Mouse (Mus musculus) embryonic facial prominence, embryonic 11.5 days (tissue): ENCODE measurements at regions not wholly inside any gene's neighbourhood (a gene's known extent, or its start where the extent isn't known, plus 50 kb on each side); places are given as distances from the start of the nearest gene placed in this dataset.

Experiments
- ATAC-seq: fragments of 200-750 bp; cut with Nextera tagmentation; replicated peaks from 2 replicates; pipeline ENCODE4 v1.8.0; 2017; ENCODE audit warnings: low read depth; ENCODE audit not compliant: insufficient number of reproducible peaks, low FRiP score, low TSS enrichment
- DNase-seq: peaks from one replicate; pipeline ENCODE4 v3.0.0-alpha.2; 2015; ENCODE audit warnings: low spot score
- H3K27ac ChIP-seq: fragments of 300-500 bp; sonication (generic); replicated peaks from 2 replicates; pipeline ENCODE4 v1.5.1; 2014; ENCODE audit warnings: mild to moderate bottlenecking, low read depth, low read length, control low read depth
- H3K27me3 ChIP-seq: fragments of 300-500 bp; sonication (generic); 2 replicates; pipeline ENCODE4 v1.6.1; 2014; ENCODE audit warnings: mild to moderate bottlenecking, low read length, moderate library complexity, mixed read lengths; ENCODE audit not compliant: control insufficient read depth, insufficient read depth
- H3K36me3 ChIP-seq: fragments of 300-500 bp; sonication (generic); replicated peaks from 2 replicates; pipeline ENCODE4 v1.6.1; 2014; ENCODE audit warnings: low read depth, mild to moderate bottlenecking, low read length, moderate library complexity, mixed read lengths; ENCODE audit not compliant: control insufficient read depth, insufficient read depth
- H3K4me1 ChIP-seq: fragments of 300-500 bp; sonication (generic); 2 replicates; pipeline ENCODE4 v1.6.1; 2014; ENCODE audit warnings: low read length, mixed read lengths; ENCODE audit not compliant: control insufficient read depth, insufficient read depth
- H3K4me2 ChIP-seq: fragments of 300-500 bp; sonication (generic); 2 replicates; pipeline ENCODE4 v1.6.1; 2014; ENCODE audit warnings: low read depth, mild to moderate bottlenecking, control low read depth, low read length, moderate library complexity
- H3K4me3 ChIP-seq: fragments of 300-500 bp; sonication (generic); 2 replicates; pipeline ENCODE4 v1.5.1; 2014; ENCODE audit warnings: low read depth, low read length, control low read depth
- H3K9ac ChIP-seq: fragments of 300-500 bp; sonication (generic); replicated peaks from 2 replicates; pipeline ENCODE4 v1.6.1; 2014; ENCODE audit warnings: mild to moderate bottlenecking, control low read depth, low read length
- H3K9me3 ChIP-seq: fragments of 300-500 bp; sonication (generic); replicated peaks from 2 replicates; pipeline ENCODE4 v1.6.1; 2016; ENCODE audit warnings: mild to moderate bottlenecking, low read length, inconsistent platforms, mixed read lengths; ENCODE audit not compliant: control insufficient read depth
- WGBS: fragments of 180-500 bp; shearing (Covaris S2); extraction: QIAGEN DNeasy Blood & Tissue Kit; methylation state at CpG from one replicate; pipeline ENCODE4 v1.1.7; 2014; 5-methylcytosine and 5-hydroxymethylcytosine counted together

- Histone ChIP-seq H3K9ac (no peak overlapping the region), H3K27me3 (no peaks in the 10 kb centered on the region), H3K27ac (no peak overlapping the region), H3K4me2 (no peak overlapping the region), H3K4me3 (no peak overlapping the region), H3K9me3 (no peaks in the 10 kb centered on the region), H3K4me1 (no peaks in the 10 kb centered on the region), H3K36me3 (no peaks in the 10 kb centered on the region)
- DNase-seq: no peak
- WGBS: 85% methylated on average over 4 of the region's 4 CpGs
- ATAC-seq: 0 out of 2 replicates have a peak, but pooled peaks have one; percentile 65
Observed at GRCm38 (mm10) chr2:148551207-148551606, 107.8 kb upstream of the Cd93 start.

- no peak overlapping the region for H3K4me2 ChIP-seq
- no peak for ATAC-seq
- no peak overlapping the region for H3K9ac ChIP-seq
- H3K27ac ChIP-seq: no peak overlapping the region
- no peak overlapping the region for H3K4me3 ChIP-seq
- H3K36me3 ChIP-seq: no peaks in the 10 kb centered on the region
- H3K9me3 ChIP-seq: no peaks in the 10 kb centered on the region
- DNase-seq: no peak
- H3K27me3 ChIP-seq: no peaks in the 10 kb centered on the region
- H3K4me1 ChIP-seq: no peaks in the 10 kb centered on the region
- WGBS: 86% methylated on average over 1 of the region's 1 CpGs
Observed at GRCm38 (mm10) chr2:148549618-148550017, 106.3 kb upstream of the Cd93 start.

GRCm38 (mm10) chr2:148542340-148542739 is 99.0 kb upstream of the Cd93 start:
- no peak overlapping the region for H3K27ac ChIP-seq
- DNase-seq (no peak), ATAC-seq (no peak)
- no peaks in the 10 kb centered on the region for H3K4me1 ChIP-seq
- no peaks in the 10 kb centered on the region for H3K36me3 ChIP-seq
- no peak overlapping the region for H3K4me2 ChIP-seq
- no peak overlapping the region for H3K9ac ChIP-seq
- H3K27me3 ChIP-seq: no peaks in the 10 kb centered on the region
- no peaks in the 10 kb centered on the region for H3K9me3 ChIP-seq
- H3K4me3 ChIP-seq: no peak overlapping the region

- H3K36me3 ChIP-seq: no peaks in the 10 kb centered on the region
- 75% methylated on average over 3 of the region's 3 CpGs for WGBS
- no peak for DNase-seq
- no peak overlapping the region for H3K27ac ChIP-seq
- H3K27me3 ChIP-seq: no peaks in the 10 kb centered on the region
- no peak overlapping the region for H3K4me3 ChIP-seq
- H3K4me1 ChIP-seq: no peaks in the 10 kb centered on the region
- no peak overlapping the region for H3K4me2 ChIP-seq
- H3K9ac ChIP-seq: no peak overlapping the region
- ATAC-seq: no peak
- H3K9me3 ChIP-seq: no peaks in the 10 kb centered on the region
Observed at GRCm38 (mm10) chr2:148537914-148538510, 94.6 kb upstream of the Cd93 start.

- Histone ChIP-seq H3K27ac (no peak overlapping the region), H3K4me1 (no peaks in the 10 kb centered on the region), H3K36me3 (no peaks in the 10 kb centered on the region), H3K9me3 (no peaks in the 10 kb centered on the region), H3K9ac (no peak overlapping the region), H3K4me2 (no peak overlapping the region), H3K27me3 (no peaks in the 10 kb centered on the region), H3K4me3 (no peak overlapping the region)
- WGBS: 89% methylated on average over 5 of the region's 5 CpGs
- ATAC-seq (no peak), DNase-seq (no peak)
Observed at GRCm38 (mm10) chr2:148537251-148537650, 93.9 kb upstream of the Cd93 start.

- H3K9ac ChIP-seq: no peak overlapping the region
- no peak overlapping the region for H3K4me2 ChIP-seq
- H3K4me1 ChIP-seq: no peaks in the 10 kb centered on the region; the same call in 1 of the 2 replicates
- no peaks in the 10 kb centered on the region for H3K9me3 ChIP-seq
- 79% methylated on average over 3 of the region's 3 CpGs for WGBS
- no peaks in the 10 kb centered on the region for H3K36me3 ChIP-seq
- no peak overlapping the region for H3K27ac ChIP-seq
- no peak overlapping the region for H3K4me3 ChIP-seq
- no peak for DNase-seq
- H3K27me3 ChIP-seq: no peaks in the 10 kb centered on the region
- no peak for ATAC-seq
Observed at GRCm38 (mm10) chr2:148536608-148537007, 93.2 kb upstream of the Cd93 start.

GRCm38 (mm10) chr2:148535562-148536180 is 92.3 kb upstream of the Cd93 start:
- WGBS: 51% methylated on average over 5 of the region's 5 CpGs
- ATAC-seq (no peak), DNase-seq (peak; percentile 34)
- H3K4me1 ChIP-seq: no peaks in the 10 kb centered on the region; the same call in 1 of the 2 replicates
- no peaks in the 10 kb centered on the region for H3K36me3 ChIP-seq
- H3K27me3 ChIP-seq: no peaks in the 10 kb centered on the region
- H3K4me2 ChIP-seq: no peak overlapping the region
- no peaks in the 10 kb centered on the region for H3K9me3 ChIP-seq
- no peak overlapping the region for H3K4me3 ChIP-seq
- H3K9ac ChIP-seq: no peak overlapping the region
- no peak overlapping the region for H3K27ac ChIP-seq

- DNase-seq (no peak), ATAC-seq (no peak)
- WGBS: 53% methylated on average over 4 of the region's 4 CpGs
- no peaks in the 10 kb centered on the region for H3K36me3 ChIP-seq
- no peak overlapping the region for H3K9ac ChIP-seq
- no peak overlapping the region for H3K4me3 ChIP-seq
- H3K27me3 ChIP-seq: no peaks in the 10 kb centered on the region
- H3K4me2 ChIP-seq: no peak overlapping the region
- no peaks in the 10 kb centered on the region; the same call in 1 of the 2 replicates for H3K4me1 ChIP-seq
- H3K9me3 ChIP-seq: no peaks in the 10 kb centered on the region
- no peak overlapping the region for H3K27ac ChIP-seq
Observed at GRCm38 (mm10) chr2:148532051-148532450, 88.7 kb upstream of the Cd93 start.
